Mouse (Mus musculus) kidney, adult 2 months (tissue): ENCODE results near the gene Pfn5.

ENCODE experiments used
- CTCF ChIP-seq: fragments of 200-500 bp; conservative IDR thresholded peaks from 2 replicates; pipeline ENCODE4 v1.5.1; 2011; ENCODE audit warnings: low read depth, mild to moderate bottlenecking, control low read depth, low read length, moderate library complexity, mixed read lengths; ENCODE audit not compliant: insufficient read depth, insufficient read length
- POLR2A ChIP-seq: fragments of 200-500 bp; IDR thresholded peaks from one replicate; pipeline ENCODE4 v1.6.1; 2011; ENCODE audit warnings: low read depth, low read length, control low read depth

- TF ChIP-seq CTCF = no peak
- TF ChIP-seq POLR2A = no peak
Measured at GRCm38 (mm10) chrX:95600609-95601008, 42.7 kb downstream of the Pfn5 start.
